Mouse (Mus musculus) forebrain, embryonic 14.5 days (tissue): Measurements from ENCODE around the gene Rassf3. TPM values are rescaled to one million over a fixed set of nuclear protein-coding genes. Genes with fewer than 3 reads are reported as not detected.

Experiments used
- ATAC-seq: fragments of 200-750 bp; cut with Nextera tagmentation; 2 replicates; pipeline ENCODE4 v1.8.0; 2017; ENCODE audit warnings: mild to moderate bottlenecking, moderate library complexity
- DNase-seq: peaks from one replicate; pipeline ENCODE4 v3.0.0-alpha.2; 2015; ENCODE audit warnings: low spot score
- H3K27ac ChIP-seq: fragments of 300-500 bp; sonication (generic); 2 replicates; pipeline ENCODE4 v1.5.1; 2014; ENCODE audit warnings: low read depth, mild to moderate bottlenecking, control low read depth, low read length, moderate library complexity
- H3K27me3 ChIP-seq: fragments of 300-500 bp; sonication (generic); replicated peaks from 2 replicates; pipeline ENCODE4 v1.6.1; 2014; ENCODE audit warnings: low read length, control low read depth, mixed read lengths; ENCODE audit not compliant: control insufficient read depth, insufficient read depth
- H3K36me3 ChIP-seq: fragments of 300-500 bp; sonication (generic); 2 replicates; pipeline ENCODE4 v1.6.1; 2014; ENCODE audit warnings: low read length, control low read depth; ENCODE audit not compliant: control insufficient read depth, insufficient read depth
- H3K4me1 ChIP-seq: fragments of 300-500 bp; sonication (generic); 2 replicates; pipeline ENCODE4 v1.6.1; 2014; ENCODE audit warnings: antibody characterized with exemption, low read length, control low read depth; ENCODE audit not compliant: control insufficient read depth, insufficient read depth
- H3K4me2 ChIP-seq: fragments of 300-500 bp; sonication (generic); 2 replicates; pipeline ENCODE4 v1.6.1; 2014; ENCODE audit warnings: mild to moderate bottlenecking, control low read depth, low read length
- H3K4me3 ChIP-seq: fragments of 300-500 bp; sonication (generic); 2 replicates; pipeline ENCODE4 v1.5.1; 2014; ENCODE audit warnings: low read depth, low read length, control low read depth
- H3K9ac ChIP-seq: fragments of 300-500 bp; sonication (generic); 2 replicates; pipeline ENCODE4 v1.6.1; 2014; ENCODE audit warnings: mild to moderate bottlenecking, low read length, control low read depth, moderate library complexity
- H3K9me3 ChIP-seq: fragments of 300-500 bp; sonication (generic); replicated peaks from 2 replicates; pipeline ENCODE4 v1.6.1; 2016; ENCODE audit warnings: low read length, control low read depth, mixed read lengths; ENCODE audit not compliant: control insufficient read depth
- WGBS: fragments of 180-500 bp; shearing (Covaris S2); extraction: QIAGEN DNeasy Blood & Tissue Kit; methylation state at CpG from one replicate; pipeline ENCODE4 v1.1.7; 2014; 5-methylcytosine and 5-hydroxymethylcytosine counted together
- polyA plus RNA-seq: library from polyadenylated mRNA; unstranded; fragments of >200 nt; fragmentation: Nextera tagmentation; extraction: Ambion mirVana; gene quantifications from 2 replicates; pipeline ENCODE4 v1.2.1, GENCODE M21; 2014

The Rassf3 gene
- polyA plus RNA-seq, 1 experiment from 2014 or later: 4.4 TPM

- H3K9me3 ChIP-seq: no peaks in the 10 kb centered on the region
- H3K36me3 ChIP-seq: no peaks in the 10 kb centered on the region
- H3K27me3 ChIP-seq: no peaks in the 10 kb centered on the region
- DNase-seq: peak; percentile 45
- H3K4me2 ChIP-seq: peak overlapping the region; percentile 37
- no peak overlapping the region; the same call in 1 of the 2 replicates for H3K4me3 ChIP-seq
- WGBS: 7% methylated on average over 22 of the region's 22 CpGs
- H3K27ac ChIP-seq: peak overlapping the region; percentile 15; the same call in 1 of the 2 replicates
- peak; percentile 57 for ATAC-seq
- H3K9ac ChIP-seq: peak overlapping the region; percentile 43; the same call in 1 of the 2 replicates
- H3K4me1 ChIP-seq: peaks cover 17% of the 10 kb centered on the region
Measured at GRCm38 (mm10) chr10:121461404-121462161, 14.6 kb downstream of the Rassf3 start.

- Histone ChIP-seq H3K4me2 (no peak overlapping the region), H3K27ac (no peak overlapping the region), H3K4me3 (no peak overlapping the region), H3K4me1 (peaks cover 17% of the 10 kb centered on the region), H3K36me3 (no peaks in the 10 kb centered on the region), H3K27me3 (no peaks in the 10 kb centered on the region), H3K9ac (no peak overlapping the region; the same call in 1 of the 2 replicates), H3K9me3 (no peaks in the 10 kb centered on the region)
- 0 out of 2 replicates have a peak, but pooled peaks have one; percentile 16 for ATAC-seq
- DNase-seq: peak; percentile 54
- WGBS: 44% methylated on average over 19 of the region's 19 CpGs
Measured at GRCm38 (mm10) chr10:121459124-121459853, 16.9 kb downstream of the Rassf3 start.

GRCm38 (mm10) chr10:121458408-121458807, 17.7 kb downstream of the Rassf3 start:
- WGBS: 91% methylated on average over 9 of the region's 9 CpGs
- Histone ChIP-seq H3K9me3 (no peaks in the 10 kb centered on the region), H3K4me1 (peaks cover 17% of the 10 kb centered on the region), H3K4me3 (no peak overlapping the region), H3K9ac (no peak overlapping the region), H3K27ac (no peak overlapping the region), H3K27me3 (no peaks in the 10 kb centered on the region), H3K4me2 (no peak overlapping the region), H3K36me3 (no peaks in the 10 kb centered on the region)
- DNase-seq (no peak), ATAC-seq (no peak)

GRCm38 (mm10) chr10:121457381-121457780, 18.8 kb downstream of the Rassf3 start:
- no peaks in the 10 kb centered on the region for H3K9me3 ChIP-seq
- H3K4me1 ChIP-seq: peaks cover 17% of the 10 kb centered on the region
- no peak overlapping the region for H3K27ac ChIP-seq
- whole genome bisulfite sequencing: 88% methylated on average over 3 of the region's 3 CpGs
- H3K9ac ChIP-seq: no peak overlapping the region
- ATAC-seq: no peak
- no peaks in the 10 kb centered on the region for H3K36me3 ChIP-seq
- no peaks in the 10 kb centered on the region for H3K27me3 ChIP-seq
- no peak overlapping the region for H3K4me3 ChIP-seq
- no peak for DNase-seq
- H3K4me2 ChIP-seq: no peak overlapping the region

- Histone ChIP-seq H3K4me1 (peaks cover 6% of the 10 kb centered on the region), H3K4me3 (no peak overlapping the region), H3K27ac (no peak overlapping the region), H3K9ac (no peak overlapping the region), H3K4me2 (no peak overlapping the region), H3K9me3 (no peaks in the 10 kb centered on the region), H3K27me3 (no peaks in the 10 kb centered on the region), H3K36me3 (no peaks in the 10 kb centered on the region)
- WGBS: 95% methylated on average over 3 of the region's 3 CpGs
- DNase-seq (no peak), ATAC-seq (no peak)
Measured at GRCm38 (mm10) chr10:121455517-121455916, 20.6 kb downstream of the Rassf3 start.

GRCm38 (mm10) chr10:121454708-121455475, 21.3 kb downstream of the Rassf3 start:
- Histone ChIP-seq H3K4me2 (no peak overlapping the region), H3K9me3 (no peaks in the 10 kb centered on the region), H3K4me1 (peaks cover 6% of the 10 kb centered on the region), H3K27ac (no peak overlapping the region), H3K9ac (no peak overlapping the region), H3K27me3 (no peaks in the 10 kb centered on the region), H3K4me3 (no peak overlapping the region), H3K36me3 (no peaks in the 10 kb centered on the region)
- WGBS: 82% methylated on average over 6 of the region's 6 CpGs
- DNase-seq (no peak), ATAC-seq (no peak)

- Histone ChIP-seq H3K4me1 (no peaks in the 10 kb centered on the region; the same call in 1 of the 2 replicates), H3K9me3 (no peaks in the 10 kb centered on the region), H3K27ac (no peak overlapping the region), H3K27me3 (no peaks in the 10 kb centered on the region), H3K4me2 (no peak overlapping the region), H3K4me3 (no peak overlapping the region), H3K9ac (no peak overlapping the region), H3K36me3 (no peaks in the 10 kb centered on the region)
- 88% methylated on average over 8 of the region's 8 CpGs for WGBS
- ATAC-seq (no peak), DNase-seq (no peak)
Measured at GRCm38 (mm10) chr10:121454033-121454432, 22.1 kb downstream of the Rassf3 start.

GRCm38 (mm10) chr10:121445808-121446207, 30.3 kb downstream of the Rassf3 start:
- 87% methylated on average over 8 of the region's 8 CpGs for WGBS
- DNase-seq: no peak
- no peaks in the 10 kb centered on the region for H3K4me1 ChIP-seq

More at GRCm38 (mm10) chr10:121445808-121446207, 30.3 kb downstream of the Rassf3 start:
- H3K4me3 ChIP-seq: no peak overlapping the region
- H3K27me3 ChIP-seq: no peaks in the 10 kb centered on the region
- H3K27ac ChIP-seq: no peak overlapping the region
- no peak overlapping the region for H3K4me2 ChIP-seq
- H3K9ac ChIP-seq: no peak overlapping the region
- no peaks in the 10 kb centered on the region for H3K36me3 ChIP-seq
- no peak for ATAC-seq
- H3K9me3 ChIP-seq: no peaks in the 10 kb centered on the region
